Comparison of ENCODE assay signal across 9 mouse cellular contexts in genomic region chr15:93567546-93568307, GRCm38 (mm10). TPM values are rescaled to one million over a fixed set of nuclear protein-coding genes. Genes with fewer than 3 reads are reported as not detected.
DNase-seq lines count a peak whose midpoint lies in the region; ATAC-seq lines count a peak whose summit lies in the region.
"Had no signal": no experiment of that assay in that cellular context is flagged by ENCODE, and none has a peak within 500 bp of the region (broad histone marks: within the 10 kb centered on the region; RNA-seq: fewer than 3 reads in every experiment).

No protein-coding gene starts in this region.

- H3K4me1 ChIP-seq in heart, embryonic 11.5 days (ENCODE audit: control insufficient read depth, insufficient read depth, low read length) = peaks cover 20% of the 10 kb centered on the region
- H3K4me1 ChIP-seq in heart, embryonic 10.5 days = peaks cover 38% of the 10 kb centered on the region
- peaks cover 21% of the 10 kb centered on the region for H3K4me1 ChIP-seq in neural tube, embryonic 13.5 days (replicated peaks)
- H3K4me1 ChIP-seq in neural tube, embryonic 15.5 days = peaks cover 22% of the 10 kb centered on the region
- peaks cover 64% of the 10 kb centered on the region for H3K4me1 ChIP-seq in heart, embryonic 13.5 days
- peaks cover 71% of the 10 kb centered on the region for H3K4me1 ChIP-seq in limb, embryonic 13.5 days

- H3K27me3 ChIP-seq in heart, embryonic 11.5 days (ENCODE audit: control insufficient read depth, insufficient read depth, low read length) = no peaks in the 10 kb centered on the region
- H3K27me3 ChIP-seq in heart, embryonic 10.5 days (ENCODE audit: insufficient read depth, poor library complexity, severe bottlenecking) = no peaks in the 10 kb centered on the region
- no peaks in the 10 kb centered on the region for H3K27me3 ChIP-seq in neural tube, embryonic 13.5 days
- H3K27me3 ChIP-seq in neural tube, embryonic 15.5 days (replicated peaks) = no peaks in the 10 kb centered on the region
- H3K27me3 ChIP-seq in heart, embryonic 13.5 days (replicated peaks) = no peaks in the 10 kb centered on the region
- no peaks in the 10 kb centered on the region for H3K27me3 ChIP-seq in limb, embryonic 13.5 days
- H3K27me3 ChIP-seq: Patski had no signal

- 0 out of 2 replicates have a peak, but pooled peaks cover 4% of the 10 kb centered on the region for H3K36me3 ChIP-seq in heart, embryonic 11.5 days (ENCODE audit: control insufficient read depth, insufficient read depth, low read length)
- peaks cover 12% of the 10 kb centered on the region; the same call in 1 of the 2 replicates for H3K36me3 ChIP-seq in heart, embryonic 10.5 days
- H3K36me3 ChIP-seq in neural tube, embryonic 13.5 days = no peaks in the 10 kb centered on the region
- no peaks in the 10 kb centered on the region for H3K36me3 ChIP-seq in neural tube, embryonic 15.5 days
- peaks cover 18% of the 10 kb centered on the region for H3K36me3 ChIP-seq in heart, embryonic 13.5 days
- peaks cover 13% of the 10 kb centered on the region for H3K36me3 ChIP-seq in limb, embryonic 13.5 days

- H3K4me3 ChIP-seq in heart, embryonic 11.5 days (ENCODE audit: low read depth, low read length) = no peak overlapping the region
- H3K4me3 ChIP-seq in heart, embryonic 10.5 days = no peak overlapping the region
- H3K4me3 ChIP-seq in neural tube, embryonic 13.5 days = no peak overlapping the region
- H3K4me3 ChIP-seq in neural tube, embryonic 15.5 days (replicated peaks) = no peak overlapping the region
- H3K4me3 ChIP-seq in heart, embryonic 13.5 days = peak overlapping the region; percentile 4; the same call in 1 of the 2 replicates
- no peak overlapping the region for H3K4me3 ChIP-seq in limb, embryonic 13.5 days

- no peak for DNase-seq in heart, embryonic 10.5 days (ENCODE audit: low spot score)
- no peak for DNase-seq in layer of hippocampus, adult 11-12 months (ENCODE audit: low spot score)

- H3K9me3 ChIP-seq in heart, embryonic 11.5 days (replicated peaks; ENCODE audit: control insufficient read depth, low read length) = no peaks in the 10 kb centered on the region; the same call in 1 of the 2 replicates
- H3K9me3 ChIP-seq in heart, embryonic 10.5 days = no peaks in the 10 kb centered on the region
- H3K9me3 ChIP-seq in neural tube, embryonic 13.5 days = no peaks in the 10 kb centered on the region
- H3K9me3 ChIP-seq in neural tube, embryonic 15.5 days (replicated peaks) = no peaks in the 10 kb centered on the region
- H3K9me3 ChIP-seq in heart, embryonic 13.5 days = peaks cover 5% of the 10 kb centered on the region; the same call in 1 of the 2 replicates
- no peaks in the 10 kb centered on the region for H3K9me3 ChIP-seq in limb, embryonic 13.5 days

- ATAC-seq in heart, embryonic 11.5 days (replicated peaks; ENCODE audit: insufficient number of reproducible peaks, low FRiP score, low TSS enrichment) = peak; percentile 68; the same call in 1 of the 2 replicates
- ATAC-seq in neural tube, embryonic 13.5 days (ENCODE audit: low read depth) = 0 out of 2 replicates have a peak, but pooled peaks have one; percentile 27
- ATAC-seq in neural tube, embryonic 15.5 days (ENCODE audit: low FRiP score) = no peak
- ATAC-seq in heart, embryonic 13.5 days (ENCODE audit: extremely low read depth, insufficient number of reproducible peaks, low FRiP score, low TSS enrichment) = no peak
- no peak; the same call in 1 of the 2 replicates for ATAC-seq in limb, embryonic 13.5 days (ENCODE audit: low FRiP score, low read depth)
- ATAC-seq in inflammation-experienced regulatory T-cells, adult 6 months = no peak
- ATAC-seq: Patski had no signal

- no peak overlapping the region for H3K9ac ChIP-seq in heart, embryonic 11.5 days (ENCODE audit: low read depth, low read length)
- H3K9ac ChIP-seq in neural tube, embryonic 13.5 days = no peak overlapping the region
- H3K9ac ChIP-seq in neural tube, embryonic 15.5 days (replicated peaks) = no peak overlapping the region
- peak overlapping the region; percentile 33; the same call in 1 of the 2 replicates for H3K9ac ChIP-seq in heart, embryonic 13.5 days
- H3K9ac ChIP-seq in limb, embryonic 13.5 days = peak overlapping the region; percentile 43; the same call in 1 of the 2 replicates

- peak overlapping the region; percentile 20; the same call in 1 of the 2 replicates for H3K4me2 ChIP-seq in heart, embryonic 11.5 days
- no peak overlapping the region for H3K4me2 ChIP-seq in neural tube, embryonic 13.5 days
- no peak overlapping the region for H3K4me2 ChIP-seq in neural tube, embryonic 15.5 days
- H3K4me2 ChIP-seq in heart, embryonic 13.5 days = peak overlapping the region; percentile 50
- H3K4me2 ChIP-seq in limb, embryonic 13.5 days (replicated peaks) = peak overlapping the region; percentile 45

- 63% methylated on average over 14 of the region's 14 CpGs for WGBS in heart, embryonic 11.5 days (ENCODE audit: insufficient replicate concordance)
- 75% methylated on average over 14 of the region's 14 CpGs for WGBS in heart, embryonic 10.5 days
- WGBS in neural tube, embryonic 13.5 days = 62% methylated on average over 14 of the region's 14 CpGs
- 56% methylated on average over 14 of the region's 14 CpGs for WGBS in neural tube, embryonic 15.5 days
- WGBS in heart, embryonic 13.5 days = 44% methylated on average over 14 of the region's 14 CpGs
- 38% methylated on average over 14 of the region's 14 CpGs for WGBS in limb, embryonic 13.5 days

- peak overlapping the region; percentile 35; the same call in 1 of the 2 replicates for H3K27ac ChIP-seq in heart, embryonic 11.5 days (ENCODE audit: low read depth, low read length)
- no peak overlapping the region for H3K27ac ChIP-seq in heart, embryonic 10.5 days
- no peak overlapping the region for H3K27ac ChIP-seq in neural tube, embryonic 13.5 days (replicated peaks)
- no peak overlapping the region for H3K27ac ChIP-seq in neural tube, embryonic 15.5 days (replicated peaks)
- peak overlapping the region; percentile 75 for H3K27ac ChIP-seq in heart, embryonic 13.5 days (replicated peaks)
- H3K27ac ChIP-seq in limb, embryonic 13.5 days = peak overlapping the region; percentile 52; the same call in 1 of the 2 replicates

RNA-seq across cellular contexts. Expression of gene Prickle1, which starts 28.0 kb away (rescaled TPM):
- 29.5 and 37.3 TPM in 2 replicates for polyA plus RNA-seq in heart, embryonic 11.5 days (2014; fragmentation: Nextera tagmentation; extraction: Ambion mirVana)
- polyA plus RNA-seq in heart, embryonic 10.5 days (2016; fragmentation: Nextera tagmentation; extraction: Ambion mirVana) = 28.5 and 33.4 TPM in 2 replicates
- 16.5 and 19.9 TPM in 2 replicates for polyA plus RNA-seq in neural tube, embryonic 13.5 days (2015; fragmentation: Nextera tagmentation; extraction: Ambion mirVana)
- 22.8 and 27.5 TPM in 2 replicates for polyA plus RNA-seq in neural tube, embryonic 15.5 days (2015; fragmentation: Nextera tagmentation; extraction: Ambion mirVana)
- 30.3 and 30.5 TPM in 2 replicates for polyA plus RNA-seq in heart, embryonic 13.5 days (2015; fragmentation: Nextera tagmentation; extraction: Ambion mirVana)
- polyA plus RNA-seq in limb, embryonic 13.5 days (2015; fragmentation: Nextera tagmentation; extraction: Ambion mirVana) = 56.8 and 57.2 TPM in 2 replicates
- polyA plus RNA-seq in inflammation-experienced regulatory T-cells, adult 6 months (2017; shearing (Covaris generic)) = 1 to 10 TPM in 1 of 3 experiments, under 1 TPM in 2; 0.45 to 1.5 (median 0.64) TPM

Comparison
In these comparisons a context has a peak if more than half of its experiments do, and no peak if none do; other contexts are left out.
1. ATAC-seq: peak in heart, embryonic 11.5 days (single experiment) and neural tube, embryonic 13.5 days (single experiment); none in neural tube, embryonic 15.5 days (single experiment), heart, embryonic 13.5 days (single experiment), limb, embryonic 13.5 days (single experiment) and inflammation-experienced regulatory T-cells, adult 6 months (single experiment).
2. H3K27ac ChIP-seq: peak in heart, embryonic 11.5 days (single experiment), heart, embryonic 13.5 days (single experiment) and limb, embryonic 13.5 days (single experiment); none in heart, embryonic 10.5 days (single experiment), neural tube, embryonic 13.5 days (single experiment) and neural tube, embryonic 15.5 days (single experiment).
3. H3K9ac ChIP-seq: peak in heart, embryonic 13.5 days (single experiment) and limb, embryonic 13.5 days (single experiment); none in heart, embryonic 11.5 days (single experiment), neural tube, embryonic 13.5 days (single experiment) and neural tube, embryonic 15.5 days (single experiment).
4. H3K4me2 ChIP-seq: peak in heart, embryonic 11.5 days (single experiment), heart, embryonic 13.5 days (single experiment) and limb, embryonic 13.5 days (single experiment); none in neural tube, embryonic 13.5 days (single experiment) and neural tube, embryonic 15.5 days (single experiment).